Mouse (Mus musculus): ENCODE results near the gene Msmo1. TPM values are rescaled to one million over a fixed set of nuclear protein-coding genes. Genes with fewer than 3 reads are reported as not detected.

The Msmo1 gene
- total and polyA plus RNA-seq, 2 experiments from 2014 or later = 97.8 to 113 TPM

DNA sequence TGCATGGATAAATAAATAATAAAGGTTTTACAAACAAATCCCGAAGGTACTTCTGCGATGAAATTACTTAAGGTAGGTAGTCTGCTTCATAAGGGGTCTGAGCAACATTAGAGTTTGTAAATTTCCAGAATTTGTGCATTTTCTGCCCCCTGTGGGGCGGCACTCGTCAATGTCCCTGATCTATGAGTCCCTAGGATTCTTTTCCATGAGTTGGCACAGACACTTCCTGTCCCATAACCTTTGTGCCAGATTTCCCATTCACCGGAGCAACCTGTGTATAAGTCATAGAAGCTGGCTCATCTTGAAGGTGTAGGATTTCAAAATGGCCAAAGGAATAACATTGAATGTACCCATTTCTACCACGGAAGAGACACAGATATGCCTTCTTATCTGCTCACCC, 43.3 kb downstream of the Msmo1 start:
- TF ChIP-seq CTCF (IDR thresholded peaks at IDR 0.05) = no peak; the same call in 1 of the 2 replicates
- ATAC-seq (ENCODE audit: low FRiP score) = no peak
- Histone ChIP-seq H3K36me3 (ENCODE audit: insufficient read depth, low read length) (no peaks in the 10 kb centered on the region), H3K4me3 (ENCODE audit: low read depth, low read length) (peak overlapping the region; percentile 81), H3K27ac (ENCODE audit: low read depth, low read length) (no peak overlapping the region; the same call in 1 of the 2 replicates), H3K9ac (replicated peaks; ENCODE audit: low read length, poor library complexity, severe bottlenecking) (peak overlapping the region; percentile 96; the same call in 1 of the 2 replicates), H3K9me3 (ENCODE audit: low read length) (no peaks in the 10 kb centered on the region), H3K4me2 (ENCODE audit: low read depth, low read length, poor library complexity, severe bottlenecking) (peak overlapping the region; percentile 60), H3K27me3 (ENCODE audit: insufficient read depth, low read length) (no peaks in the 10 kb centered on the region), H3K4me1 (ENCODE audit: insufficient read depth, low read length) (0 out of 2 replicates have a peak, but pooled peaks cover 9% of the 10 kb centered on the region)
- 56% methylated on average over 6 of the region's 6 CpGs for WGBS
- no peak for DNase-seq (ENCODE audit: low spot score)

DNA sequence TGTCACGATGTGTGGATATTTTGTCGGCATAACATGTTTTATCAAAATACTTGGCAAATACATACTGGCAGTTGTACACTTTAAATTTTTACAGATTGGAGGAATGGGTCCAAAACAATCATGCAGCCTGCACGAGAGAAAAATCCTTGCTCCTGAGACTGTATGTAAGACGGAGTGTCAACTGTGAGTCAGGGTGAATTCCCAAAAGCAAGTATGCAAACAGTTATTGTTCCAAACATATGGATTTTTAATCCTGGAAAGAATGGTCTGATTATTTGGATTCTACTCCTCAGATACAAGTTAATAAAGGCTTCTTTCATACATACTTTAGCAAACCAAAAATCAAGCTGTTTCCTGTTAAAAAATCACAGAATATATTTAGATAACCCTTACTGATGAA, 44.9 kb downstream of the Msmo1 start:
- Histone ChIP-seq H3K4me2 (ENCODE audit: low read depth, low read length, poor library complexity, severe bottlenecking) (no peak overlapping the region), H3K4me3 (ENCODE audit: low read depth, low read length) (no peak overlapping the region), H3K36me3 (ENCODE audit: insufficient read depth, low read length) (no peaks in the 10 kb centered on the region), H3K27ac (ENCODE audit: low read depth, low read length) (no peak overlapping the region), H3K9ac (replicated peaks; ENCODE audit: low read length, poor library complexity, severe bottlenecking) (no peak overlapping the region), H3K9me3 (ENCODE audit: low read length) (no peaks in the 10 kb centered on the region), H3K4me1 (ENCODE audit: insufficient read depth, low read length) (0 out of 2 replicates have a peak, but pooled peaks cover 9% of the 10 kb centered on the region), H3K27me3 (ENCODE audit: insufficient read depth, low read length) (no peaks in the 10 kb centered on the region)
- no peak for TF ChIP-seq CTCF (IDR thresholded peaks at IDR 0.05)
- ATAC-seq (ENCODE audit: low FRiP score) = no peak
- DNase-seq (ENCODE audit: low spot score) = no peak
- WGBS = 60% methylated on average over 4 of the region's 4 CpGs

DNA sequence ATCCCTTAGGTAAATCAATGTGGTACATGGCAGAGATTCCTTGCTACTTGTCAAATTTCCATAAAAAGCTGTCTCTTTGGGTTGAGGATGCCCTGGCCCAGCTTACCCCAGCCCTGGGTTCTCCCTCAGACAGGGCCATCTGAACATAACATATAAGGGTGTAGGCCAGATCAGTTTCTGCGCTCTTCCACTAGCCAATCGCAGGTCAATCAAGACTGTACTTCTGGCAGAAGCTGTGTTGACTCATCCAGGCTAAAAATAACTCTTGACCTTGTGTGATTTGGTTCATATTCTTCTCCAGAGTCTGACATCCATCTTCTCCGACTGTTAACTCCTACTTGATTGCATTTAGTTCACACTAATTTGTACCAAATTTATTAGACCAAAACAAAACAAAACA, 45.4 kb downstream of the Msmo1 start:
- ATAC-seq (ENCODE audit: low FRiP score) (no peak), DNase-seq (ENCODE audit: low spot score) (no peak)
- 83% methylated on average over 3 of the region's 3 CpGs for WGBS
- Histone ChIP-seq H3K4me3 (ENCODE audit: low read depth, low read length) (no peak overlapping the region), H3K9me3 (ENCODE audit: low read length) (no peaks in the 10 kb centered on the region), H3K4me2 (ENCODE audit: low read depth, low read length, poor library complexity, severe bottlenecking) (no peak overlapping the region), H3K9ac (replicated peaks; ENCODE audit: low read length, poor library complexity, severe bottlenecking) (no peak overlapping the region), H3K27ac (ENCODE audit: low read depth, low read length) (no peak overlapping the region), H3K36me3 (ENCODE audit: insufficient read depth, low read length) (no peaks in the 10 kb centered on the region), H3K27me3 (ENCODE audit: insufficient read depth, low read length) (no peaks in the 10 kb centered on the region), H3K4me1 (ENCODE audit: insufficient read depth, low read length) (0 out of 2 replicates have a peak, but pooled peaks cover 9% of the 10 kb centered on the region)
- TF ChIP-seq CTCF (IDR thresholded peaks at IDR 0.05) = no peak

DNA sequence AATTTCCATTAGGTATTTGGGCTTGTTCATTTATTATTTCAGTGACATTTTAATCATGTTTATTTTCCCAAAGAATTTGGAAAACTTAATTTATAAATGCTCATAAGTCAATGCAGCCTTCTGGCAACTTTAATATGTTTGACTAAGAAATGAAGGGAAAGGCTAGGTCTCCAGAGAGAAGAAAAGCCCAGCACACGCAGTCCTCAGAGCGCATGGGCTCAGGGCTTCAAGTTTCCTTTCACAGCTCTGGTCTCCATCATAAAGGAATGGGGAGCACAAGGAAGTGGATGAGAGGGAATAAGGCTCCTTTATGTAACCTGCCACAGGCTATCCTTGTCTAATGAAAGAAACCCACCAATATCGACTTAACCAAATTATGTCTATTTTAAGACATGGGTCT, 51.1 kb downstream of the Msmo1 start:
- H3K4me1 ChIP-seq (ENCODE audit: insufficient read depth, low read length) = no peaks in the 10 kb centered on the region
- H3K9me3 ChIP-seq (ENCODE audit: low read length) = no peaks in the 10 kb centered on the region
- no peak for DNase-seq (ENCODE audit: low spot score)
- 0 out of 2 replicates have a peak, but pooled peaks cover 2% of the 10 kb centered on the region for H3K36me3 ChIP-seq (ENCODE audit: insufficient read depth, low read length)
- no peak overlapping the region for H3K4me2 ChIP-seq (ENCODE audit: low read depth, low read length, poor library complexity, severe bottlenecking)
- no peak overlapping the region for H3K9ac ChIP-seq (replicated peaks; ENCODE audit: low read length, poor library complexity, severe bottlenecking)
- no peak for TF ChIP-seq CTCF (IDR thresholded peaks at IDR 0.05)
- H3K27me3 ChIP-seq (ENCODE audit: insufficient read depth, low read length) = no peaks in the 10 kb centered on the region
- H3K4me3 ChIP-seq (ENCODE audit: low read depth, low read length) = no peak overlapping the region
- WGBS = 59% methylated on average over 3 of the region's 3 CpGs
- no peak overlapping the region for H3K27ac ChIP-seq (ENCODE audit: low read depth, low read length)
- no peak for ATAC-seq (ENCODE audit: low FRiP score)

DNA sequence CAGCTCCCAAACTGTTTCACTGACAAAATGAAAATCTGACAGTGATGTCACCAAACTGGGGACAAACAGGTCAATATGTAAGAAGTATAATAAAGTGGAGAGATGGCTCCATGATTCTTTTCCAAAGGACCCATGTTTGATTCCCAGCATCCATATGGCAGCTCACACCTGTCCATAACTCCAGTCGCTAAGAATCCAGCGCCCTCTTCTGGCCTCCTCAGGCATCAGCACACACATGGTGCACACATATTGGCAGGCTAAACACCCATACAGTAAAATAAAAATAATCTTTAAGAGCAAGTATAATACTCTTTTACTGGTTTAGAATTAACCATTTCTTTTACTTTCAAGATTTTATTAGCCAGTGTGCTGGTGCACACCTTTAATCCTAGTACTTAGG, 57.2 kb downstream of the Msmo1 start:
- ATAC-seq (ENCODE audit: low FRiP score) = no peak
- TF ChIP-seq CTCF (IDR thresholded peaks at IDR 0.05) = peak; percentile 35; the same call in 1 of the 2 replicates
- H3K4me1 ChIP-seq (ENCODE audit: insufficient read depth, low read length) = 0 out of 2 replicates have a peak, but pooled peaks cover 3% of the 10 kb centered on the region
- H3K27me3 ChIP-seq (ENCODE audit: insufficient read depth, low read length) = no peaks in the 10 kb centered on the region
- H3K9me3 ChIP-seq (ENCODE audit: low read length) = no peaks in the 10 kb centered on the region
- H3K9ac ChIP-seq (replicated peaks; ENCODE audit: low read length, poor library complexity, severe bottlenecking) = no peak overlapping the region
- 0 out of 2 replicates have a peak, but pooled peaks cover 2% of the 10 kb centered on the region for H3K36me3 ChIP-seq (ENCODE audit: insufficient read depth, low read length)
- DNase-seq (ENCODE audit: low spot score) = no peak
- 84% methylated on average over 2 of the region's 2 CpGs for WGBS
- H3K4me3 ChIP-seq (ENCODE audit: low read depth, low read length) = no peak overlapping the region
- H3K4me2 ChIP-seq (ENCODE audit: low read depth, low read length, poor library complexity, severe bottlenecking) = no peak overlapping the region
- H3K27ac ChIP-seq (ENCODE audit: low read depth, low read length) = no peak overlapping the region

DNA sequence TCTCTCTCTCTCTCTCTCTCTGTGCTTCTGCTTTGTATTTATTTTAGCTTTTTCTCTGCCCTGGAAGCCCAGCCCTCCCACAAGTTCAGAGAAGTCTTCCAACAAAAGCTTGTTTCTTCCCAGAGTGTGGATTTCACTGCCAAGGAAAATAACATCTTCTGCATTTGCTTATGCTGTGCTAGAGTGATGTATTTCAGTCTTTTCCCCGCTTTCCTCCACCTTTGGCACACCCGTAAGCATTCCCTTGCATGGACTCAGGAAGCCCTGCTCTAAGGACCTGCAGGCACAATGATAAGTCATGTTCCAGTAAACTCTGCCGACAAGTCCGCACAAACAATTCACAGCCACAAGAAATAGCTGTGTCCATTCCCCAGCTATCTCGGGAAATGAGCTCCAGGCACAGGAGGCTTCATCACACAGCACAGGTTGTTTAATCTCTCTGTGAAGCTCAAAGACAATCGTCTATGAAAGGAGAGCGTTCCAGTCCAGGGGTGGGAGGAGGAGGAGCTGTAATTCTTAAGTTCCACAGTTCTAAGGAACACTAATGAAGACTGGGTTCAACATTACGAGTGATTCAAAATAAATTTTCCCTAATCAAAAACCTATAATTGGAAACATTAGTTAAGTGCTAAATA, 58.5 kb downstream of the Msmo1 start:
- peak overlapping the region; percentile 4; the same call in 1 of the 2 replicates for H3K27ac ChIP-seq (ENCODE audit: low read depth, low read length)

More for the DNA sequence above, 58.5 kb downstream of the Msmo1 start:
- Histone ChIP-seq H3K36me3 (ENCODE audit: insufficient read depth, low read length) (no peaks in the 10 kb centered on the region), H3K27me3 (ENCODE audit: insufficient read depth, low read length) (no peaks in the 10 kb centered on the region), H3K9ac (replicated peaks; ENCODE audit: low read length, poor library complexity, severe bottlenecking) (no peak overlapping the region), H3K9me3 (ENCODE audit: low read length) (no peaks in the 10 kb centered on the region), H3K4me1 (ENCODE audit: insufficient read depth, low read length) (0 out of 2 replicates have a peak, but pooled peaks cover 3% of the 10 kb centered on the region), H3K4me3 (ENCODE audit: low read depth, low read length) (no peak overlapping the region), H3K4me2 (ENCODE audit: low read depth, low read length, poor library complexity, severe bottlenecking) (no peak overlapping the region)
- WGBS = 60% methylated on average over 8 of the region's 8 CpGs
- ATAC-seq (ENCODE audit: low FRiP score) (no peak), DNase-seq (ENCODE audit: low spot score) (no peak)
- no peak for TF ChIP-seq CTCF (IDR thresholded peaks at IDR 0.05)
